Mouse (Mus musculus) heart, embryonic 15.5 days (tissue): Measurements from ENCODE around the gene Ccl6. TPM values are rescaled to one million over a fixed set of nuclear protein-coding genes. Genes with fewer than 3 reads are reported as not detected.

Experiments used
- ATAC-seq: fragments of 200-750 bp; cut with Nextera tagmentation; replicated peaks from 2 replicates; pipeline ENCODE4 v1.8.0; 2017; ENCODE audit warnings: low read depth, moderate TSS enrichment; ENCODE audit not compliant: insufficient number of reproducible peaks, insufficient read depth, low FRiP score
- H3K27ac ChIP-seq: fragments of 300-500 bp; sonication (generic); 2 replicates; pipeline ENCODE4 v1.5.1; 2015; ENCODE audit warnings: mild to moderate bottlenecking, inconsistent platforms
- H3K27me3 ChIP-seq: fragments of 300-500 bp; sonication (generic); 2 replicates; pipeline ENCODE4 v1.6.1; 2015; ENCODE audit warnings: inconsistent platforms
- H3K36me3 ChIP-seq: fragments of 300-500 bp; sonication (generic); 2 replicates; pipeline ENCODE4 v1.6.1; 2015; ENCODE audit warnings: mild to moderate bottlenecking, inconsistent platforms
- H3K4me1 ChIP-seq: fragments of 300-500 bp; sonication (generic); replicated peaks from 2 replicates; pipeline ENCODE4 v1.6.1; 2015; ENCODE audit warnings: inconsistent platforms
- H3K4me2 ChIP-seq: fragments of 300-500 bp; sonication (generic); 2 replicates; pipeline ENCODE4 v1.6.1; 2015; ENCODE audit warnings: inconsistent platforms, mild to moderate bottlenecking, moderate library complexity
- H3K4me3 ChIP-seq: fragments of 300-500 bp; sonication (generic); 2 replicates; pipeline ENCODE4 v1.5.1; 2015; ENCODE audit warnings: mild to moderate bottlenecking, inconsistent platforms
- H3K9ac ChIP-seq: fragments of 300-500 bp; sonication (generic); 2 replicates; pipeline ENCODE4 v1.6.1; 2015; ENCODE audit warnings: mild to moderate bottlenecking, inconsistent platforms
- H3K9me3 ChIP-seq: fragments of 300-500 bp; sonication (generic); replicated peaks from 2 replicates; pipeline ENCODE4 v1.6.1; 2016; ENCODE audit warnings: inconsistent platforms
- WGBS: fragments of 180-500 bp; shearing (Covaris S2); methylation state at CpG from one replicate; pipeline ENCODE4 v1.1.7; 2015; ENCODE audit warnings: mixed read lengths; 5-methylcytosine and 5-hydroxymethylcytosine counted together
- polyA plus RNA-seq: library from polyadenylated mRNA; unstranded; fragments of >200 nt; fragmentation: Nextera tagmentation; extraction: Ambion mirVana; gene quantifications from 2 replicates; pipeline ENCODE4 v1.2.1, GENCODE M21; 2015

Ccl6 gene
- 5.5 and 5.9 TPM in 2 replicates for polyA plus RNA-seq

DNA sequence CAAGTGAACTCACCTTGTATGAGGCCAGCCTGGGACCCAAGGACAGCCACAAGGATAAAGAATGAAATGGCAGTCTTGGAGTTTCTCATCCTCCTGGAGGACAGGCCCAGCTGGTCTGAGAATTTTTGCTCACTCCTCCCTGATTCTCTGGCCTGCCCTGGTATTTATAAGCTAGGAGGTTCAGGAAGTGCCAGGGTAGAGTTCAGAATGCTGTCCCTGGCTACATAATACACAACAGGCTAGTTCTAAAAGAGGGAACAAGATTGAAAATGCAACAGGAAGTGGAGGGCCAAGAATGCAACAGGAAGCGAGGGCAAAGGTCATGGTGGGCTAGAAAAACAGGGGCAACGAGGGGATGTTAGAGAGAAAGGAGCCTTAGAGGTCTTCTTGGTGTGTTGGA, at the start of gene Ccl6:
Ccl6 (minus strand) TSS at position 235 of the 400 bp plus-strand sequence.
- H3K4me1 ChIP-seq = no peaks in the 10 kb centered on the region
- no peak within 1 kb of the TSS for H3K4me3 ChIP-seq
- no peak for ATAC-seq
- no peak within 1 kb of the TSS for H3K4me2 ChIP-seq
- no peaks in the 10 kb centered on the region for H3K27me3 ChIP-seq
- H3K9me3 ChIP-seq = no peaks in the 10 kb centered on the region
- WGBS = 50% methylated on average over 2 of the region's 2 CpGs
- no peak within 1 kb of the TSS for H3K27ac ChIP-seq
- no peaks in the 10 kb centered on the region for H3K36me3 ChIP-seq
- no peak within 1 kb of the TSS for H3K9ac ChIP-seq

DNA sequence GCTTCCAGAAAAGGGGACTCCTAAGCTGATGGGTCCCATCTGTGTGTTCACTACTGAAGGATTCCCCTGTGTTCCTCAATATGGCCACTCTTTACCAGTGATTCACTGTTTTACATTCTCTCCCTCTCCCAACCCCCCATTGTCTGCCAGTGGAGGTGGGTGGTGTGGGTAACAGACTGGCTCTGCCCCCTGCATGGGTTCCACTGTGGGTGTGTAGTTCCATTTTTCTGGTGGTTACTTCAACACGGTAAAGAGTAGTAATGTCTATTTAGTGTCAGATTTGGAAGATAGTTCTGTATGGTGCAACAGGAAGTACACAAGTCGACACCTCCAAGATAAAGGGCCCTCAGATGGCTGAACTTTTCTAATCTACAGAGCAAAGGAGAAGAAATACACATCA, 48.3 kb upstream of the Ccl6 start:
- Histone ChIP-seq H3K9me3 (no peaks in the 10 kb centered on the region), H3K4me3 (no peak overlapping the region), H3K9ac (no peak overlapping the region), H3K27ac (no peak overlapping the region), H3K4me1 (0 out of 2 replicates have a peak, but pooled peaks cover 5% of the 10 kb centered on the region), H3K4me2 (no peak overlapping the region), H3K36me3 (no peaks in the 10 kb centered on the region), H3K27me3 (no peaks in the 10 kb centered on the region)
- WGBS = 40% methylated on average over 2 of the region's 2 CpGs
- no peak for ATAC-seq

DNA sequence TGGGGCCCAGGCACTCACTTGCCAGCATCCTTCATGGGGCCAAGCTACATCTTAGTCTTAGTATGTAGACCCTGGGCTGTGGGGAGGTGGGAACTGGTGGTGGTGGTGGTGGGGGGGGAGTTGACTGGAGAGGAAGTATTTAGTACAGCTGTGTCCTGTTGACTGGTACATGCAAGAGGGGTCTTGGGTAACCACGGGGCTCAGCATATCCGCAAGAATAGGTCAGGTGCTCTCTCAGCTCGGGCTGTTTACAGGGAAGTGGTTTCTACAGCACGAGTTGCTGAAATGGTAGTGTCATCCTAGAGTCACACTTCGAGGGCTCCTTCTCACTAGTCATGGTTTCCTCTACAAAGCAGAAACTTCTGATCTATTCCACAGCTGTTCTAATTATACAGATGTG, 47.3 kb upstream of the Ccl6 start:
- Histone ChIP-seq H3K27ac (no peak overlapping the region), H3K4me3 (no peak overlapping the region), H3K4me2 (no peak overlapping the region), H3K9me3 (no peaks in the 10 kb centered on the region), H3K27me3 (no peaks in the 10 kb centered on the region), H3K9ac (no peak overlapping the region), H3K36me3 (no peaks in the 10 kb centered on the region), H3K4me1 (0 out of 2 replicates have a peak, but pooled peaks cover 5% of the 10 kb centered on the region)
- ATAC-seq = no peak
- 72% methylated on average over 5 of the region's 5 CpGs for WGBS

DNA sequence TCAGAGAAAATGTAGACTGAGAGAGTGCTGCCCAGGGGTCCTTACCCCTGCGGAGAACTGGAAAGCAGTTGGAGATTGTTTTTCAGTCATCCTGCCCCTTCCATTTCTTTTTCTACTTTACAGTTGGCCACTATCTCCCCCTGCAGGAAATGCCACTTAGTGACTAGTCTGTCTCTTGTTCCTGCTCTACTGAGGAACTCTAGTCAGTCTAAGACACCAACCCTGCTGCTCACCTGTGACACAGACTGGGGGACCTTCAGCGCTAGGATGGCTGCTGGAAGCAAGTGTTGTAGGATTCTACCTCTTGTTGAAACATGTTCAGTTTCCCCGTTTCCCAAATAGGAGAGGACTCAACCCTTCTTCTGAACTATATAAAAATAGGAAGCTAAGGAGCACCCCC, 46.6 kb upstream of the Ccl6 start:
- WGBS = 52% methylated on average over 3 of the region's 3 CpGs
- H3K9me3 ChIP-seq = no peaks in the 10 kb centered on the region

DNA sequence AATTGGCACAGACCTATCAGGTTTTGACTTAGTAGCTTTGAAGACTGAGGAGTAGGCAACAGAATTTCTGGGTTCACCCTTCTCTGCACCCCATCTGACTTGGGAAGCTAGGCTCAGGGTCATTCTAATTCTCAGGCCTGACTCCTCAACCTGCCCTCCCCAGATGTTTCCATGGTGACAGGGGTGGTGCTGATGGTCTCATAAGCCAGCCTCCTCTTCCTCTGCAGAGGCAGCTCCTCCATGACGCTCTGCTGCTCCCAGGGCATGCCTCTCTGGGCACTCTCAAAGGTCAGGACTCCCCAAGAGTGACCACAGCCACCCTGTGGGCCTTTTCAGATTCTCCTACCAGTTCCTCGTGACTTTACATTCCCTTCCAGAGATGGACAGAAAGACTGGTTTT, 46.0 kb upstream of the Ccl6 start:
- Histone ChIP-seq H3K4me3 (no peak overlapping the region), H3K27ac (no peak overlapping the region), H3K4me2 (no peak overlapping the region), H3K36me3 (no peaks in the 10 kb centered on the region), H3K27me3 (no peaks in the 10 kb centered on the region), H3K9me3 (no peaks in the 10 kb centered on the region), H3K4me1 (peaks cover 6% of the 10 kb centered on the region; the same call in 1 of the 2 replicates), H3K9ac (no peak overlapping the region)
- ATAC-seq = no peak
- 65% methylated on average over 2 of the region's 2 CpGs for WGBS

More for the DNA sequence above, 46.6 kb upstream of the Ccl6 start:
- Histone ChIP-seq H3K27ac (no peak overlapping the region), H3K4me2 (no peak overlapping the region), H3K36me3 (no peaks in the 10 kb centered on the region), H3K9ac (no peak overlapping the region), H3K27me3 (no peaks in the 10 kb centered on the region), H3K4me3 (no peak overlapping the region), H3K4me1 (0 out of 2 replicates have a peak, but pooled peaks cover 5% of the 10 kb centered on the region)
- no peak for ATAC-seq

DNA sequence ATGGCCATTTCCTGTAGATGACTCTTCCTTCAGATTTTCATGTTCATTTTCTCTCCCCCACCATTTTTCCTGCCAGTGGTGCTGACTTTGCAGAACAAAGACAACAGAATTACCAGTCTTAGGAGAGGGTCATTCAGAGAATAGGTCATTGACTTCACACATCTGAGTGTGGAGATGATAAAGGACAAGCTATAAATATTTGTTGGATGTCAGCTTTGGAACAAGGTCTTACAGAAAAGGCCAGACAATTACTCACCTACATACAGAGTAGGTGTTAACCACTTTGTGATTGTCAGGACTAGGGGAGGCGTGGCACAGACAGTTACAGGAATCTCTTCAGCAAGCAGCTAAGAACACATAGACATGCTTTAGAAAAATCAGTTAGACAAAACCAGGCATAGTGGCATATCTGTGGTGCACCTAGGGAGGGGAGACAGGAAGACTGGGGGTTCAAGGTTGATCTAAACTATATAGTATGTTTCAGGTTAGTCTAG, 43.9 kb upstream of the Ccl6 start:
- no peaks in the 10 kb centered on the region for H3K36me3 ChIP-seq
- 45% methylated on average over 1 of the region's 1 CpGs for whole genome bisulfite sequencing
- H3K9ac ChIP-seq = no peak overlapping the region
- H3K27me3 ChIP-seq = no peaks in the 10 kb centered on the region
- H3K9me3 ChIP-seq = no peaks in the 10 kb centered on the region
- no peak; the same call in 1 of the 2 replicates for ATAC-seq
- H3K4me2 ChIP-seq = no peak overlapping the region
- peaks cover 12% of the 10 kb centered on the region; the same call in 1 of the 2 replicates for H3K4me1 ChIP-seq
- no peak overlapping the region for H3K4me3 ChIP-seq
- H3K27ac ChIP-seq = no peak overlapping the region

DNA sequence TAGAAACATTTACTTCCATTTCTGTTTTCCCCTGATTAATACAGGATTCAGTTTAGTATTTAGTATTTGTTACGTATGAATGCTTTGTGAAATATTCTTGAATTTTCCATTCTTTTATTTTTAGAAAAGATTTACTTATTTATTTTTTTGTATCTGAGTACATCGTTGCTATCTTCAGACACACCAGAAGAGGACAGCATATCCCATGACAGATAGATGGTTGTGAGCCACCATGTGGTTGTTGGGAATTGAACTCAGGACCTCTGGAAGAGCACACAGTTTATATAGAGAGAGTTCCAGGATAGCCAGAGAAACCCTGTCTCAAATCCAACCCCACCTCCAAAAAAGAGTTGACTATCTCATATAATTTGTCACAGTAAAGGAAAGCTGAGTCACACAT, 42.0 kb upstream of the Ccl6 start:
- 90% methylated on average over 2 of the region's 2 CpGs for WGBS
- Histone ChIP-seq H3K4me2 (no peak overlapping the region), H3K4me3 (no peak overlapping the region), H3K27me3 (no peaks in the 10 kb centered on the region), H3K36me3 (no peaks in the 10 kb centered on the region), H3K27ac (no peak overlapping the region), H3K9ac (no peak overlapping the region), H3K4me1 (peaks cover 12% of the 10 kb centered on the region; the same call in 1 of the 2 replicates), H3K9me3 (no peaks in the 10 kb centered on the region)
- ATAC-seq = no peak

DNA sequence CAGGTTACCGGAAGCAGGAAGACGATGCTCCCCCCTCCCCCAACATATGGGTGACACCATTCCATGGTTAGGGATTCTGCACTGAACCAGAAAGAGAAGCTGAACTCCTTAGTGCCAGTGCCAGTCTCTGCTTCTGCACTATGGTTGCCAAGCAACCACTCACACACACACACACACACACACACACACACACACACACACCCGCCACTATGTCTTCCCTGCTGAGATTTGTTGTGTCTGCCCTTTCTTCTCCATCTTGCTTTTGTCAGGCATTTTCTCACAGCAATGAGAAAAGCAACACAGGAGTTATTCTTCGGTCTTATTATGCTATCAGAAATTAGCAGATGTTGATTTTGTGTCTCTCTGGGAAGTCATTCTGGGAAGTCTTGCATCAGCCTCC, 41.5 kb upstream of the Ccl6 start:
- H3K4me1 ChIP-seq = peaks cover 12% of the 10 kb centered on the region; the same call in 1 of the 2 replicates
- no peaks in the 10 kb centered on the region for H3K36me3 ChIP-seq
- H3K9ac ChIP-seq = no peak overlapping the region
- ATAC-seq = no peak
- no peak overlapping the region for H3K27ac ChIP-seq
- no peak overlapping the region for H3K4me3 ChIP-seq
- 55% methylated on average over 4 of the region's 4 CpGs for WGBS
- H3K4me2 ChIP-seq = no peak overlapping the region
- no peaks in the 10 kb centered on the region for H3K9me3 ChIP-seq
- H3K27me3 ChIP-seq = no peaks in the 10 kb centered on the region

DNA sequence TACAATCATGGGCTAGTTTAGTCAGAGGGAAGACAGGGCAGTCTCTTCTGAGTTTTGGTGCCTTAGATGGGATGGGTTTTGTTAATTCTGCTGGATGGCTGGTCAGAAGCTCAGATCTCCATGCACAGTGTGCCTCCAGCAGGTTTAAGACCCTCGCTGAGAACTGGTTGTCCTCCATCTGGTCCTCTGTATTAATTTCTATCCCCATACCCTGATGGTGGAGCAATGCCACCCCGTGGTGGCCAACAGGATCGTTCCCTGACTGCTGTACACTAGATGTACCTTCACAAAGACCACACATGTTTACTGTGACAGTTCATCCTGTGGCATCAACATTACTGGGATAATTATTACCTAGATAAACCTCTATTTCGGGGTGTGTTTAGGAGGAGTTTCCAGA, 39.9 kb upstream of the Ccl6 start:
- 64% methylated on average over 4 of the region's 4 CpGs for WGBS
- H3K36me3 ChIP-seq = no peaks in the 10 kb centered on the region
- no peak for ATAC-seq
- H3K4me2 ChIP-seq = no peak overlapping the region
- peaks cover 12% of the 10 kb centered on the region; the same call in 1 of the 2 replicates for H3K4me1 ChIP-seq
- H3K27ac ChIP-seq = no peak overlapping the region
- no peak overlapping the region for H3K9ac ChIP-seq
- H3K9me3 ChIP-seq = no peaks in the 10 kb centered on the region
- H3K27me3 ChIP-seq = no peaks in the 10 kb centered on the region
- no peak overlapping the region for H3K4me3 ChIP-seq

DNA sequence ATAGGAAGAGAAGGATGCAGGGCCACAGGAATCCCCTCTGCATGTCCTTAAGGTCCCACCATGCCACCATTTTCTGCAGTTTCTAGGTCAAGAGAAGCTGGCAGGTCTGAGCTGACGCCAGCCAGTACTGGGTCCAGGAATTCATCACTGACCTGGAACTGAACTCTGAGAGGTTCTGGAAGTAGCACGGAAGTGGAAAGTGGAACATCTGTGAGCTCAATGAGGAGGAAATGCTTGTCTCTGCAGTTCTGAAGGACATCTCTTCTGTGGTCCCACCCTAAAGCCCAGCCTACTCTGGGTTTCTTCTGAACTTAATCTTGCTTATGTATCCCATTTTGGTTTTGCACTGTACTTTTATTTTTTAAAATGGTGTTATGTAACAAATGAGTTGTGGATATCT, 38.2 kb upstream of the Ccl6 start:
- no peaks in the 10 kb centered on the region for H3K27me3 ChIP-seq
- no peak for ATAC-seq
- H3K9ac ChIP-seq = no peak overlapping the region
- H3K9me3 ChIP-seq = no peaks in the 10 kb centered on the region
- no peak overlapping the region for H3K27ac ChIP-seq
- WGBS = 69% methylated on average over 2 of the region's 2 CpGs
- H3K4me2 ChIP-seq = no peak overlapping the region
- peaks cover 7% of the 10 kb centered on the region; the same call in 1 of the 2 replicates for H3K4me1 ChIP-seq
- no peak overlapping the region for H3K4me3 ChIP-seq
- no peaks in the 10 kb centered on the region for H3K36me3 ChIP-seq

DNA sequence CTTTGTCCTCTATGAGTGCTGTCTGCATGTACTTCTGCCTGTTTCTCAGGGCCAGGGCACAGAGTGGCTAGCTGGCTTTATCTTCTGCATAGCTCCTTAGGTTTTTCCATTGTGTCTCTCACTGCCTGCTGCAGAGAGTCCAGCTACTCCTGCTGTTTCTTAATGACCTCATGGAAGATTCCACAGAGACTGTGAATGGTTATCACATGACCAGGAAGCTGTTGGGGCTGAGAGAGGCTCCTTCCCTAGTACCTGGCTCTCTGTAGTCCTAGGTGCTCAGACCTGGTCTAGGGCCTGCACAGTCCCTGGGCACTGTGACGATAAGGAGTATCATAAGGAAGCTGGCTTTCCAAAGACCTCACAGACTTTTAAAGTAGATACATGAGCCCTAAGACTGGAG, 37.7 kb upstream of the Ccl6 start:
- WGBS = 89% methylated on average over 1 of the region's 1 CpGs
- peaks cover 7% of the 10 kb centered on the region; the same call in 1 of the 2 replicates for H3K4me1 ChIP-seq
- no peak overlapping the region for H3K9ac ChIP-seq
- no peak for ATAC-seq
- no peak overlapping the region for H3K27ac ChIP-seq
- no peaks in the 10 kb centered on the region for H3K9me3 ChIP-seq
- H3K4me2 ChIP-seq = no peak overlapping the region
- no peak overlapping the region for H3K4me3 ChIP-seq
- H3K36me3 ChIP-seq = no peaks in the 10 kb centered on the region
- H3K27me3 ChIP-seq = no peaks in the 10 kb centered on the region

DNA sequence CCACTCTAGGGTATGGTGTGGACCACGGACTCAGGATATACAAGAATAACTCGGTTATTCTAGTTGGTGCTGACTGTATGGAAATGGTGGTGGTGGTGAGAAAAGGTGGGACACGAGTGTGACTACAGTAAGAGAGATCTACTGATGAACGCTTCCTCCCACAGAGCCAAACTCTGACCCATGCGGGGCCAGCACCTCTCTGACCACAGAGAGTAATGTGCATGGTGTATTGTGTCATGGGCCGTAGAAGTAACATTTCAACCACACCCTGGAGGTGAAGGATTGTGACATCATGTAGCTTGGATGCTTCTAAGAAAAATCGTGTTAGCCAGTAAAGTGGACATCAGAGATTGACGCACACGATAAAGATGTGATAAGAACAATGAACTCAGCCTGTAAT, 35.9 kb upstream of the Ccl6 start:
- 80% methylated on average over 9 of the region's 9 CpGs for WGBS
- ATAC-seq = no peak
- H3K9ac ChIP-seq = no peak overlapping the region
- H3K9me3 ChIP-seq = no peaks in the 10 kb centered on the region
- H3K4me2 ChIP-seq = no peak overlapping the region
- no peaks in the 10 kb centered on the region for H3K36me3 ChIP-seq
- H3K27ac ChIP-seq = no peak overlapping the region
- H3K4me1 ChIP-seq = peaks cover 5% of the 10 kb centered on the region; the same call in 1 of the 2 replicates
- H3K4me3 ChIP-seq = no peak overlapping the region
- no peaks in the 10 kb centered on the region for H3K27me3 ChIP-seq
